In genomic region chr16:85746386-85746785, GRCm38 (mm10) we compare ENCODE assay signal across 22 mouse cellular contexts. TPM values are rescaled to one million over a fixed set of nuclear protein-coding genes. Genes with fewer than 3 reads are reported as not detected.
DNase-seq lines count a peak whose midpoint lies in the region; ATAC-seq and TF ChIP-seq lines count a peak whose summit lies in the region.
"Had no signal": no experiment of that assay in that cellular context is flagged by ENCODE, and none has a peak within 500 bp of the region (broad histone marks: within the 10 kb centered on the region; RNA-seq: fewer than 3 reads in every experiment).

No protein-coding gene starts in this region.

- no peaks in the 10 kb centered on the region for H3K79me3 ChIP-seq in C2C12 (ENCODE audit: low read depth)

- no peaks in the 10 kb centered on the region for H3K9me3 ChIP-seq in heart, embryonic 16.5 days (replicated peaks; ENCODE audit: control insufficient read depth, low read length)
- no peaks in the 10 kb centered on the region for H3K9me3 ChIP-seq in lung, embryonic 16.5 days (ENCODE audit: control insufficient read depth, low read length)
- H3K9me3 ChIP-seq: embryonic facial prominence, embryonic 13.5 days; forebrain, embryonic 12.5 days; hindbrain, embryonic 10.5 days; intestine, embryonic 15.5 days had no signal

- TF ChIP-seq CTCF in C2C12 (IDR thresholded peaks at IDR 0.05; ENCODE audit: control insufficient read depth, insufficient read depth, insufficient read length) = no peak
- no peak for TF ChIP-seq CTCF in cortical plate, adult 2 months (IDR thresholded peaks at IDR 0.05; ENCODE audit: extremely low read depth, insufficient read depth, low read length)

- H3K79me2 ChIP-seq in C2C12 (ENCODE audit: control insufficient read depth, insufficient read depth) = no peaks in the 10 kb centered on the region

- WGBS in heart, embryonic 16.5 days = 54% methylated on average over 3 of the region's 3 CpGs
- WGBS in lung, embryonic 16.5 days = 67% methylated on average over 3 of the region's 3 CpGs

- peak overlapping the region; percentile 52; the same call in 1 of the 2 replicates for H3K27ac ChIP-seq in heart, embryonic 16.5 days (ENCODE audit: low read length)
- peak overlapping the region; percentile 46; the same call in 1 of the 2 replicates for H3K27ac ChIP-seq in lung, embryonic 16.5 days (ENCODE audit: low read length)
- peak overlapping the region; percentile 77; the same call in 1 of the 2 replicates for H3K27ac ChIP-seq in cortical plate, adult 2 months (ENCODE audit: insufficient read depth, low read length)
- H3K27ac ChIP-seq: embryonic facial prominence, embryonic 13.5 days; forebrain, embryonic 12.5 days; hindbrain, embryonic 10.5 days; hindbrain, embryonic 14.5 days had no signal

- no peak for DNase-seq in heart, adult 9 months (ENCODE audit: low spot score in 2 of 2)
- no peak for DNase-seq in lung, postnatal 36 days
- DNase-seq in cerebellum, postnatal 36 days = no peak
- DNase-seq: adrenal gland, adult 2 months; adrenal gland, postnatal 25 days; B cell, adult 2 months; cerebellum, adult 18-20 months; cerebellum, adult 9-11 months; gastrocnemius, postnatal 10 days; heart, postnatal 14 days; kidney, adult 18-20 months had no signal

- no peak for TF ChIP-seq POLR2A in cortical plate, adult 2 months (IDR thresholded peaks at IDR 0.05; ENCODE audit: extremely low read depth, insufficient read depth, low read length)

- no peak overlapping the region for H3K9ac ChIP-seq in heart, embryonic 16.5 days (ENCODE audit: low read length)
- no peak overlapping the region for H3K9ac ChIP-seq in lung, embryonic 16.5 days (ENCODE audit: low read length)
- H3K9ac ChIP-seq: embryonic facial prominence, embryonic 13.5 days; forebrain, embryonic 12.5 days; hindbrain, embryonic 14.5 days; intestine, embryonic 15.5 days had no signal

- no peak overlapping the region for H3ac ChIP-seq in C2C12 (ENCODE audit: control insufficient read depth, insufficient read length, low read depth)

- no peaks in the 10 kb centered on the region for H3K36me3 ChIP-seq in heart, embryonic 16.5 days (ENCODE audit: control insufficient read depth, insufficient read depth)
- H3K36me3 ChIP-seq in lung, embryonic 16.5 days (ENCODE audit: control insufficient read depth, insufficient read depth, low read length) = no peaks in the 10 kb centered on the region
- no peaks in the 10 kb centered on the region for H3K36me3 ChIP-seq in C2C12 (ENCODE audit: control insufficient read depth, insufficient read depth)
- H3K36me3 ChIP-seq: embryonic facial prominence, embryonic 13.5 days; forebrain, embryonic 12.5 days; hindbrain, embryonic 10.5 days; intestine, embryonic 15.5 days had no signal

- no peak for ATAC-seq in heart, embryonic 16.5 days (replicated peaks; ENCODE audit: extremely low read depth, insufficient read depth, low FRiP score)
- ATAC-seq in lung, embryonic 16.5 days (ENCODE audit: low read depth) = no peak
- ATAC-seq: forebrain, embryonic 16.5 days; intestine, embryonic 15.5 days; Patski had no signal

- no peak overlapping the region for H3K4me2 ChIP-seq in heart, embryonic 16.5 days (ENCODE audit: low read depth, low read length)
- no peak overlapping the region for H3K4me2 ChIP-seq in lung, embryonic 16.5 days (ENCODE audit: low read depth, low read length)
- H3K4me2 ChIP-seq: embryonic facial prominence, embryonic 13.5 days; forebrain, embryonic 12.5 days; hindbrain, embryonic 14.5 days; intestine, embryonic 15.5 days had no signal

- no peak overlapping the region for H3K4me3 ChIP-seq in heart, embryonic 16.5 days (ENCODE audit: low read length)
- H3K4me3 ChIP-seq in lung, embryonic 16.5 days (ENCODE audit: low read length) = no peak overlapping the region
- no peak overlapping the region for H3K4me3 ChIP-seq in C2C12 (ENCODE audit: insufficient read depth, poor library complexity, severe bottlenecking)
- no peak overlapping the region for H3K4me3 ChIP-seq in cortical plate, adult 2 months (ENCODE audit: insufficient read depth, low read length)
- H3K4me3 ChIP-seq: embryonic facial prominence, embryonic 13.5 days; forebrain, embryonic 12.5 days; hindbrain, embryonic 10.5 days; intestine, embryonic 15.5 days had no signal

- no peaks in the 10 kb centered on the region for H3K27me3 ChIP-seq in heart, embryonic 16.5 days (ENCODE audit: control insufficient read depth, insufficient read depth, low read length)
- H3K27me3 ChIP-seq in lung, embryonic 16.5 days (ENCODE audit: control insufficient read depth, insufficient read depth, low read depth, low read length) = no peaks in the 10 kb centered on the region
- no peaks in the 10 kb centered on the region for H3K27me3 ChIP-seq in C2C12 (ENCODE audit: control insufficient read depth, insufficient read depth, insufficient read length)
- H3K27me3 ChIP-seq: embryonic facial prominence, embryonic 13.5 days; forebrain, embryonic 12.5 days; intestine, embryonic 15.5 days had no signal

- peaks cover 21% of the 10 kb centered on the region for H3K4me1 ChIP-seq in heart, embryonic 16.5 days (ENCODE audit: control insufficient read depth, insufficient read depth, low read length)
- peaks cover 14% of the 10 kb centered on the region for H3K4me1 ChIP-seq in lung, embryonic 16.5 days (replicated peaks; ENCODE audit: control insufficient read depth, insufficient read depth, low read length)
- no peaks in the 10 kb centered on the region for H3K4me1 ChIP-seq in cortical plate, adult 2 months (ENCODE audit: control insufficient read depth, insufficient read depth, low read length)
- H3K4me1 ChIP-seq: forebrain, embryonic 12.5 days; hindbrain, embryonic 10.5 days; intestine, embryonic 15.5 days had no signal

TF ChIP-seq in C2C12, 6 proteins besides CTCF, POLR2A, EP300 and RAD21:
- no peak for TF ChIP-seq MYOD1 (IDR thresholded peaks at IDR 0.05; ENCODE audit: control insufficient read depth, insufficient read length, low read depth)
- peak; percentile 84 for TF ChIP-seq USF1 (IDR thresholded peaks at IDR 0.05; ENCODE audit: low read depth)
TF ChIP-seq in C2C12: peak in this region for 1.

RNA-seq across cellular contexts. Expression of gene Adamts1, which starts 56.5 kb away (rescaled TPM):
- 40.1 and 47.4 TPM in 2 replicates for polyA plus RNA-seq in heart, embryonic 16.5 days (2015; fragmentation: Nextera tagmentation; extraction: Ambion mirVana)
- 77.6 and 82.1 TPM in 2 replicates for polyA plus RNA-seq in lung, embryonic 16.5 days (2015; fragmentation: Nextera tagmentation; extraction: Ambion mirVana)
- 1.8 TPM for polyA plus RNA-seq in C2C12 (2012; fragmentation: generic; extraction: Trizol)
- 6.8 and 8.1 TPM in 2 replicates for polyA plus RNA-seq in cortical plate, adult 2 months (2012; rRNA removed)
